Mouse (Mus musculus): Measurements from ENCODE around the gene S100pbp. TPM values are rescaled to one million over a fixed set of nuclear protein-coding genes. Genes with fewer than 3 reads are reported as not detected.

Gene S100pbp
- polyA plus RNA-seq (2017; shearing (Covaris generic)), result 18.4 TPM

GRCm38 (mm10) chr4:129189542-129190519 is at the start of gene S100pbp, which contains the start of gene Yars:
S100pbp (minus strand) TSS chr4:129189727.
Yars (plus strand) TSS chr4:129189760.

GRCm38 (mm10) chr4:129136579-129137391 is 52.7 kb downstream of the S100pbp start, which contains the start of gene Fndc5:
Fndc5 (plus strand) TSS chr4:129136999.

GRCm38 (mm10) chr4:129121569-129122086 is 67.9 kb downstream of the S100pbp start, which contains the start of gene Hpca:
Hpca (minus strand) TSS chr4:129122036.

GRCm38 (mm10) chr4:129105356-129105755 is 84.2 kb downstream of the S100pbp start, which contains the start of gene Tmem54:
Tmem54 (plus strand) TSS chr4:129105548.

Other genes with a start within 250 kb of the S100pbp start
- 0.39 TPM for gene Azin2, start 227.3 kb downstream of the S100pbp start, polyA plus RNA-seq (2017; shearing (Covaris generic))
- gene Ak2, start 197.8 kb downstream of the S100pbp start, polyA plus RNA-seq (2017; shearing (Covaris generic)), result 166 TPM
- gene Rnf19b, start 131.5 kb downstream of the S100pbp start, polyA plus RNA-seq (2017; shearing (Covaris generic)), result 7.6 TPM
- not detected for gene Tmem54, start 84.2 kb downstream of the S100pbp start, polyA plus RNA-seq (2017; shearing (Covaris generic))
- gene Hpca, start 67.7 kb downstream of the S100pbp start, polyA plus RNA-seq (2017; shearing (Covaris generic)), result not detected
- gene Fndc5, start 52.7 kb downstream of the S100pbp start, polyA plus RNA-seq (2017; shearing (Covaris generic)), result 0.13 TPM
- 53.3 TPM for gene Yars, start within 50 bp of the S100pbp start, polyA plus RNA-seq (2017; shearing (Covaris generic))
- 0.35 TPM for gene C77080, start 71.7 kb upstream of the S100pbp start, polyA plus RNA-seq (2017; shearing (Covaris generic))
- gene Sync, start 97.9 kb upstream of the S100pbp start, polyA plus RNA-seq (2017; shearing (Covaris generic)), result 0.24 TPM
- gene Rbbp4, start 145.6 kb upstream of the S100pbp start, polyA plus RNA-seq (2017; shearing (Covaris generic)), result 395 TPM
- gene Zbtb8os, start 146.0 kb upstream of the S100pbp start, polyA plus RNA-seq (2017; shearing (Covaris generic)), result 79.4 TPM
- 14.4 TPM for gene Zbtb8a, start 188.4 kb upstream of the S100pbp start, polyA plus RNA-seq (2017; shearing (Covaris generic))

Data from inflammation-experienced regulatory T-cells, adult 16 weeks (primary cell).